Mouse (Mus musculus) forebrain, embryonic 16.5 days (tissue): ENCODE measurements at regions not wholly inside any gene's neighbourhood (a gene's known extent, or its start where the extent isn't known, plus 50 kb on each side); places are given as distances from the start of the nearest gene placed in this dataset.

Experiments used
- ATAC-seq: fragments of 200-750 bp; cut with Nextera tagmentation; 2 replicates; pipeline ENCODE4 v1.8.0; 2017; ENCODE audit warnings: mild to moderate bottlenecking, moderate library complexity
- H3K27ac ChIP-seq: fragments of 300-500 bp; sonication (generic); 2 replicates; pipeline ENCODE4 v1.5.1; 2014; ENCODE audit warnings: low read length, control low read depth
- H3K27me3 ChIP-seq: fragments of 300-500 bp; sonication (generic); replicated peaks from 2 replicates; pipeline ENCODE4 v1.6.1; 2014; ENCODE audit warnings: low read length; ENCODE audit not compliant: control insufficient read depth, insufficient read depth
- H3K36me3 ChIP-seq: fragments of 300-500 bp; sonication (generic); 2 replicates; pipeline ENCODE4 v1.6.1; 2014; ENCODE audit not compliant: control insufficient read depth, insufficient read depth
- H3K4me1 ChIP-seq: fragments of 300-500 bp; sonication (generic); replicated peaks from 2 replicates; pipeline ENCODE4 v1.6.1; 2014; ENCODE audit warnings: low read length; ENCODE audit not compliant: control insufficient read depth, insufficient read depth
- H3K4me2 ChIP-seq: fragments of 300-500 bp; sonication (generic); 2 replicates; pipeline ENCODE4 v1.6.1; 2014; ENCODE audit warnings: mild to moderate bottlenecking, low read length, control low read depth
- H3K4me3 ChIP-seq: fragments of 300-500 bp; sonication (generic); replicated peaks from 2 replicates; pipeline ENCODE4 v1.5.1; 2014; ENCODE audit warnings: mild to moderate bottlenecking, low read length, control low read depth
- H3K9ac ChIP-seq: fragments of 300-500 bp; sonication (generic); replicated peaks from 2 replicates; pipeline ENCODE4 v1.6.1; 2014; ENCODE audit warnings: low read depth, low read length, control low read depth
- H3K9me3 ChIP-seq: fragments of 300-500 bp; sonication (generic); 2 replicates; pipeline ENCODE4 v1.6.1; 2016; ENCODE audit warnings: low read length; ENCODE audit not compliant: control insufficient read depth
- WGBS: fragments of 180-500 bp; shearing (Covaris S2); extraction: QIAGEN DNeasy Blood & Tissue Kit; methylation state at CpG from one replicate; pipeline ENCODE4 v1.1.7; 2014; 5-methylcytosine and 5-hydroxymethylcytosine counted together

DNA sequence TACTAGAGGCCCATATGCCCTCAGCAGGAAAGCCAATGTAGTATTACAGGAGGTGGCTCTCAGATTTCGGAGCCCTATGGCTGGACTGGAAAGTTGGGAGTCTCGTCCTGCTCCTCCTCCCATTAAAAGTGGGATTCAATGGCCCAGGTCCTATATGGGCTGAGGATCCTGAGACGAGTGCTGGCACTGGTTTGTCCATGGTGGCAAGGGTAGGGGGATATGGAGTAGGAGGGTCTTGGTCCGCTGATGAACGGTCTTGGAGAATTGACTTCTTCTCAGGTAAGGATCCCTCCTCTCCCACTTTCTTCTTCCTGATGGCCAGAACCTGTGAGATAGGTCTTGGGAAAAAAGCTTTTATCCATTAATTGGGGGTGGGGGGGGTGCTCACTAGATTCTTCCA, 522.2 kb upstream of the Slc5a7 start:
- 94% methylated on average over 5 of the region's 5 CpGs for WGBS
- Histone ChIP-seq H3K27ac (no peak overlapping the region), H3K9ac (no peak overlapping the region), H3K27me3 (no peaks in the 10 kb centered on the region), H3K4me1 (no peaks in the 10 kb centered on the region), H3K4me3 (no peak overlapping the region), H3K4me2 (no peak overlapping the region), H3K36me3 (no peaks in the 10 kb centered on the region), H3K9me3 (no peaks in the 10 kb centered on the region)
- no peak for ATAC-seq

GRCm38 (mm10) chr17:54853631-54854030, 554.8 kb upstream of the Slc5a7 start:
- H3K27me3 ChIP-seq = no peaks in the 10 kb centered on the region
- H3K36me3 ChIP-seq = no peaks in the 10 kb centered on the region
- H3K27ac ChIP-seq = no peak overlapping the region
- no peak overlapping the region for H3K4me3 ChIP-seq
- no peak for ATAC-seq
- no peaks in the 10 kb centered on the region for H3K9me3 ChIP-seq
- WGBS = 86% methylated on average over 1 of the region's 1 CpGs
- no peak overlapping the region for H3K9ac ChIP-seq
- no peak overlapping the region for H3K4me2 ChIP-seq
- no peaks in the 10 kb centered on the region for H3K4me1 ChIP-seq

DNA sequence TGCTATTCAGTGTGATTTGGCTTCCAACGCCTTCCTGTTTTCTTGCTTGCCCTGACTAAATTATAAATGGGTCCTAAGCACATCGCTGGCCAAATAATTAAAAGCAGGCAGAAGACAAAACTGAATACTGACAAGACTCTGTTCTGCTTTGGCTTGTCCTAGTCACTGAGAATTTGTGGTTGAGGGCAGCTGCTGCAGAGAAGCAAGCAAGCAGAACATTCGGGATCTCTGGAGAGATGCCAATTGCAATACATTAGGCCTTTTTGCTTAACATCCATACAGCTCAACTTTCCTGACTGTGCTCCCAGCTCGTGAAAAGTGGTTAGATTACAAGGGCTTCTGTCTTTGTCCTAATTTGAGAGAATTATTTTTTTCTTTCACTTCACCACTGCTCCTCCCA, 549.0 kb upstream of the St6gal2 start:
- H3K4me3 ChIP-seq = no peak overlapping the region
- no peaks in the 10 kb centered on the region for H3K4me1 ChIP-seq
- 35% methylated on average over 4 of the region's 4 CpGs for WGBS
- H3K9ac ChIP-seq = no peak overlapping the region
- H3K27me3 ChIP-seq = no peaks in the 10 kb centered on the region
- no peaks in the 10 kb centered on the region for H3K9me3 ChIP-seq
- H3K27ac ChIP-seq = no peak overlapping the region
- H3K4me2 ChIP-seq = no peak overlapping the region
- peak; percentile 74 for ATAC-seq
- no peaks in the 10 kb centered on the region for H3K36me3 ChIP-seq

- no peak overlapping the region for H3K4me2 ChIP-seq
- no peaks in the 10 kb centered on the region for H3K27me3 ChIP-seq
- no peaks in the 10 kb centered on the region for H3K4me1 ChIP-seq
- no peak for ATAC-seq
- H3K9me3 ChIP-seq = no peaks in the 10 kb centered on the region
- H3K9ac ChIP-seq = no peak overlapping the region
- H3K27ac ChIP-seq = no peak overlapping the region
- no peak overlapping the region for H3K4me3 ChIP-seq
- H3K36me3 ChIP-seq = no peaks in the 10 kb centered on the region
- 73% methylated on average over 3 of the region's 3 CpGs for WGBS
Measured at GRCm38 (mm10) chr17:54929181-54929715, 515.9 kb upstream of the St6gal2 start.

DNA sequence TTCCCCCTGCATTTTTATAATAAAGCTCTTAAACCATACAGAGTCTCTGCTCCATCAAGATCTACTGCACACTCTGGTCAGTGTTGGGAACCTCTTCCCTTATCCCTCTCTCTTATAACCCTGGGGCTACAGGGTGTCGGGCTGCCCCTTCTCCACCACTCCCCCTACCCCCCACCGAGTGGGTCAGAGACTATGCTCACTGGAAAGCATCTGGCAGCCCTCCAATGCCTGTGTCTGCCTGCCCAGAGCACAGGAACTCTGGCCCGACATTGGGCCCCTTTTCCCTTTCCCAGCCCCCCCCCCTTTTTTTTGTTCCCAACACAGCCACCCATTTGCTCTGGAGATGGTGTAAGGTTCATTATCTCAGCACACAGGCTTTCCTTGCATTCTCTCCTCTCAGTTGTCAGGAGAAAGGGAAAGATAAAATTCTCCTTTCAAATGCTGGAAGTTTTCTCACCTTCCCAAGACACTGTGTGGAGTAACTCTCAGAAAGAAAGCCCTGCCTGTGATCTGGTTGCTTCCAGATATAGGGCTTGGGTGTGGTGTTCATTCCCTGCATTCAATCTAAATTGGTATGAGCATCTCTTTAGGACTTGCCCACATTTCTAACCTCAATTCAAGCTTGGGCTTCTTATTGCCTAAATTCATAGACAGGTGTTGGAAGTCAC, 501.7 kb upstream of the St6gal2 start:
- Histone ChIP-seq H3K9ac (no peak overlapping the region), H3K9me3 (no peaks in the 10 kb centered on the region), H3K4me3 (no peak overlapping the region), H3K4me1 (no peaks in the 10 kb centered on the region), H3K36me3 (no peaks in the 10 kb centered on the region), H3K27me3 (no peaks in the 10 kb centered on the region), H3K27ac (no peak overlapping the region), H3K4me2 (no peak overlapping the region)
- WGBS = 40% methylated on average over 3 of the region's 3 CpGs
- ATAC-seq = no peak

GRCm38 (mm10) chr17:54944288-54944931, 500.8 kb upstream of the St6gal2 start:
- Histone ChIP-seq H3K9me3 (no peaks in the 10 kb centered on the region), H3K27me3 (no peaks in the 10 kb centered on the region), H3K9ac (no peak overlapping the region), H3K27ac (no peak overlapping the region), H3K4me2 (no peak overlapping the region), H3K36me3 (no peaks in the 10 kb centered on the region), H3K4me1 (no peaks in the 10 kb centered on the region), H3K4me3 (no peak overlapping the region)
- no peak for ATAC-seq
- 70% methylated on average over 6 of the region's 6 CpGs for whole genome bisulfite sequencing
